Mouse (Mus musculus): ENCODE results near the gene Hoxc5.

- TF ChIP-seq CTCF (IDR thresholded peaks at IDR 0.05; ENCODE audit: borderline replicate concordance, extremely low read depth, insufficient read depth, insufficient read length) (no peak), POLR2A (IDR thresholded peaks at IDR 0.05; ENCODE audit: borderline replicate concordance, extremely low read depth, insufficient read depth, insufficient read length, poor library complexity, severe bottlenecking) (no peak)
Observed at GRCm38 (mm10) chr15:102966776-102967311, 399 bp upstream of the Hoxc5 start, which contains the start of gene Hoxc10.
